Mouse (Mus musculus) WW6 (cell line): ENCODE results near the gene Gm20388.
"Not testable (repeated sequence)": the region's sequence is repeated elsewhere in the genome, so short reads cannot be mapped to it uniquely, and the experiment has no call there.

Experiments
- DNase-seq: peaks from one replicate; pipeline ENCODE4 v3.0.0-alpha.2; 2013; ENCODE audit warnings: low read depth, low spot score

Gm20388 gene

GRCm38 (mm10) chr8:122299581-122300254 lies 2389.1 kb downstream of the Gm20388 start:
- DNase-seq: no peak

GRCm38 (mm10) chr8:122301081-122301480 lies 2390.4 kb downstream of the Gm20388 start:
- DNase-seq: no peak

GRCm38 (mm10) chr8:122301866-122302265 lies 2391.2 kb downstream of the Gm20388 start:
- no peak for DNase-seq

GRCm38 (mm10) chr8:122303451-122303850 lies 2392.8 kb downstream of the Gm20388 start:
- DNase-seq: no peak

- DNase-seq: no peak
Measured at GRCm38 (mm10) chr8:122304058-122304457, 2393.4 kb downstream of the Gm20388 start.

GRCm38 (mm10) chr8:122306660-122307399 lies 2396.2 kb downstream of the Gm20388 start:
- no peak for DNase-seq

- DNase-seq: no peak
Measured at GRCm38 (mm10) chr8:122307836-122308235, 2397.2 kb downstream of the Gm20388 start.

- DNase-seq: no peak
Measured at GRCm38 (mm10) chr8:122309272-122309671, 2398.6 kb downstream of the Gm20388 start.

- DNase-seq: no peak
Measured at GRCm38 (mm10) chr8:122311115-122311514, 2400.5 kb downstream of the Gm20388 start.

- DNase-seq: no peak
Measured at GRCm38 (mm10) chr8:122312553-122312952, 2401.9 kb downstream of the Gm20388 start.

GRCm38 (mm10) chr8:122313310-122313709 lies 2402.7 kb downstream of the Gm20388 start:
- no peak for DNase-seq

GRCm38 (mm10) chr8:122314899-122315496 lies 2404.4 kb downstream of the Gm20388 start:
- DNase-seq: no peak

- DNase-seq: no peak
Measured at GRCm38 (mm10) chr8:122316402-122316801, 2405.8 kb downstream of the Gm20388 start.

GRCm38 (mm10) chr8:122317918-122318475 lies 2407.4 kb downstream of the Gm20388 start:
- DNase-seq: no peak

- DNase-seq: no peak
Measured at GRCm38 (mm10) chr8:122319045-122319707, 2408.5 kb downstream of the Gm20388 start.

GRCm38 (mm10) chr8:122319708-122320075 lies 2409.1 kb downstream of the Gm20388 start:
- DNase-seq: no peak

GRCm38 (mm10) chr8:122320541-122320940 lies 2409.9 kb downstream of the Gm20388 start:
- no peak for DNase-seq

- DNase-seq: no peak
Measured at GRCm38 (mm10) chr8:122321455-122321921, 2410.8 kb downstream of the Gm20388 start.

GRCm38 (mm10) chr8:122322126-122322525 lies 2411.5 kb downstream of the Gm20388 start:
- no peak for DNase-seq

GRCm38 (mm10) chr8:122322792-122323191 lies 2412.2 kb downstream of the Gm20388 start:
- DNase-seq: no peak

GRCm38 (mm10) chr8:122323951-122324402 lies 2413.3 kb downstream of the Gm20388 start:
- DNase-seq: not testable (repeated sequence)

- no peak for DNase-seq
Measured at GRCm38 (mm10) chr8:122325196-122325595, 2414.6 kb downstream of the Gm20388 start.
